In the genomic region with DNA sequence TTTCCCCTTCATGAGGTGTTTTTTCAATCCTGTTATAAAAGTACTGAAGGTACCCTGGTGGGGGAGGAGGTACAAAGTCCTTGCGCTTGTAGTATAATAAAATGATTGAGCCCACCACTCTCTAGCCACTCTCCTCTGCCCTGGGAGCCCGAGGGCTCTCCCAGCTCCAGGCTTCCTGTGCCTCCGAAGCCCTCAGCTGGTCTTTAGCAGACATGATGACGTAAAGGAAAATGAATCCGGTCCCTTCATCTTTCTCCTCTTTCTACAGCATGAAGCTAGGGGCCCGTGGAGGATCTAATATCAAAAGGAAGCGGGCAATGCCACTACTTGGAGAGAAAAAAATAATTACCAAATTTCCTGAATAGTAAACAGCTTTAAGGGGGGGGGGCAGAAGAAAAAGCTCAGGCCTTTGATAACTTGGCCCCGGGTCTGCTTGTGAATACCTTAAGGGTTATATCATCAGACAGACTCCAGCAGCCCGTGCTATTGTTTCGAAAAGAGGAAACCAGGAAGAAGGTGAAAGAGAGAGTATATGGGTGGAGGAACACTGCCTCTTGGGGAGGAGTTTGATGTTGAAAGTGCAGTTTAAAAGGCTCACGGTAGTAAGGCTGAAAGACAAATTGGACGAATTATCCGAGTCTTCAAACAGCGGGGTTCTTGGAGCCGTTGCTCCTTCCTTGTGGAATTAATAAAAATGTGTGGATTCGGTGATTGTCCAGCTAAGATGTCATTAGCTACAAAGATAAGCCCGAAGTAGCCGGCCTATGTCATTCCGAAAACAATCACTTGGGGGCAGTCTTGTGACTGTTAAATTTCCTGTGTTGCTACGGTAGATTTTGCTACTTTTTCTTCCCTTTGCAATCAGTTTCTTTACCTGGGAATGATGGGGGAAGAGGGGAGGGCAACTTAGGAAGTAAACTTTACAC, we compare ENCODE assay signal across 8 mouse cellular contexts. TPM values are rescaled to one million over a fixed set of nuclear protein-coding genes. Genes with fewer than 3 reads are reported as not detected.
DNase-seq lines count a peak whose midpoint lies in the region; ATAC-seq and TF ChIP-seq lines count a peak whose summit lies in the region.

No protein-coding gene starts in this region.

- no peaks in the 10 kb centered on the region for H3K9me3 ChIP-seq in forebrain, embryonic 10.5 days
- H3K9me3 ChIP-seq in hindbrain, embryonic 15.5 days: no peaks in the 10 kb centered on the region
- H3K9me3 ChIP-seq in limb, embryonic 15.5 days: no peaks in the 10 kb centered on the region
- no peaks in the 10 kb centered on the region for H3K9me3 ChIP-seq in midbrain, postnatal 0 days (ENCODE audit: low read length)

- peak overlapping the region; percentile 33; the same call in 1 of the 2 replicates for H3K4me3 ChIP-seq in brown adipose tissue, adult 24 weeks (ENCODE audit: insufficient read depth, low read depth, low read length)
- H3K4me3 ChIP-seq in forebrain, embryonic 10.5 days: peak overlapping the region; percentile 34
- H3K4me3 ChIP-seq in hindbrain, embryonic 15.5 days: peak overlapping the region; percentile 4; the same call in 1 of the 2 replicates
- peak overlapping the region; percentile 29 for H3K4me3 ChIP-seq in limb, embryonic 15.5 days
- peak overlapping the region; percentile 5; the same call in 1 of the 2 replicates for H3K4me3 ChIP-seq in midbrain, postnatal 0 days (ENCODE audit: low read depth, low read length)

- ATAC-seq in hindbrain, embryonic 15.5 days (ENCODE audit: low FRiP score, low read depth): 0 out of 2 replicates have a peak, but pooled peaks have one; percentile 15
- no peak for ATAC-seq in limb, embryonic 15.5 days (ENCODE audit: insufficient number of reproducible peaks, low FRiP score, low TSS enrichment, low read depth)
- no peak for ATAC-seq in midbrain, postnatal 0 days (ENCODE audit: low FRiP score)
- ATAC-seq in erythroid progenitor cell, adult 5-6 weeks (replicated peaks; ENCODE audit: low FRiP score, poor library complexity, severe bottlenecking): no peak

- 12% methylated on average over 20 of the region's 20 CpGs for WGBS in forebrain, embryonic 10.5 days
- 9% methylated on average over 20 of the region's 20 CpGs for WGBS in hindbrain, embryonic 15.5 days
- 3% methylated on average over 20 of the region's 20 CpGs for WGBS in limb, embryonic 15.5 days
- 12% methylated on average over 20 of the region's 20 CpGs for WGBS in midbrain, postnatal 0 days

- peak overlapping the region; percentile 21 for H3K4me2 ChIP-seq in hindbrain, embryonic 15.5 days
- peak overlapping the region; percentile 43 for H3K4me2 ChIP-seq in limb, embryonic 15.5 days
- H3K4me2 ChIP-seq in midbrain, postnatal 0 days (ENCODE audit: low read depth, low read length, poor library complexity, severe bottlenecking): peak overlapping the region; percentile 12; the same call in 1 of the 2 replicates

- TF ChIP-seq CTCF in midbrain, postnatal 0 days (IDR thresholded peaks at IDR 0.05): peak; percentile 74

- no peak overlapping the region for H3K27ac ChIP-seq in brown adipose tissue, adult 24 weeks (replicated peaks; ENCODE audit: low read depth, low read length)
- no peak overlapping the region for H3K27ac ChIP-seq in forebrain, embryonic 10.5 days
- no peak overlapping the region for H3K27ac ChIP-seq in hindbrain, embryonic 15.5 days (replicated peaks)
- H3K27ac ChIP-seq in limb, embryonic 15.5 days: peak overlapping the region; percentile 33; the same call in 1 of the 2 replicates
- no peak overlapping the region for H3K27ac ChIP-seq in midbrain, postnatal 0 days (ENCODE audit: low read depth, low read length)

- DNase-seq in spleen, postnatal 4 days (ENCODE audit: low spot score in 2 of 2): peak; percentile 22 to 66
- no peak for DNase-seq in spleen, postnatal 14 days (ENCODE audit: low spot score in 2 of 2)
- peak; percentile 68 for DNase-seq in forebrain, embryonic 10.5 days (ENCODE audit: extremely low spot score, low spot score)
- peak; percentile 71 for DNase-seq in midbrain, postnatal 0 days (ENCODE audit: low spot score)

- peaks cover 74% of the 10 kb centered on the region for H3K27me3 ChIP-seq in forebrain, embryonic 10.5 days (ENCODE audit: poor library complexity, severe bottlenecking)
- H3K27me3 ChIP-seq in hindbrain, embryonic 15.5 days: peaks cover 68% of the 10 kb centered on the region
- peaks cover 37% of the 10 kb centered on the region for H3K27me3 ChIP-seq in limb, embryonic 15.5 days
- peaks cover 57% of the 10 kb centered on the region for H3K27me3 ChIP-seq in midbrain, postnatal 0 days (ENCODE audit: insufficient read depth, low read length)

- H3K9ac ChIP-seq in hindbrain, embryonic 15.5 days: no peak overlapping the region
- no peak overlapping the region for H3K9ac ChIP-seq in limb, embryonic 15.5 days
- no peak overlapping the region for H3K9ac ChIP-seq in midbrain, postnatal 0 days (replicated peaks; ENCODE audit: low read length, poor library complexity, severe bottlenecking)

- no peaks in the 10 kb centered on the region for H3K36me3 ChIP-seq in forebrain, embryonic 10.5 days (replicated peaks)
- H3K36me3 ChIP-seq in hindbrain, embryonic 15.5 days: no peaks in the 10 kb centered on the region
- H3K36me3 ChIP-seq in limb, embryonic 15.5 days: no peaks in the 10 kb centered on the region
- no peaks in the 10 kb centered on the region for H3K36me3 ChIP-seq in midbrain, postnatal 0 days (ENCODE audit: insufficient read depth, low read length)

- no peaks in the 10 kb centered on the region for H3K4me1 ChIP-seq in brown adipose tissue, adult 24 weeks (ENCODE audit: control insufficient read depth, insufficient read depth, insufficient read length, low read length)
- peaks cover 24% of the 10 kb centered on the region for H3K4me1 ChIP-seq in forebrain, embryonic 10.5 days
- 0 out of 2 replicates have a peak, but pooled peaks cover 7% of the 10 kb centered on the region for H3K4me1 ChIP-seq in hindbrain, embryonic 15.5 days (replicated peaks)
- H3K4me1 ChIP-seq in limb, embryonic 15.5 days: peaks cover 26% of the 10 kb centered on the region
- no peaks in the 10 kb centered on the region for H3K4me1 ChIP-seq in midbrain, postnatal 0 days (ENCODE audit: insufficient read depth, low read length)

RNA-seq across cellular contexts. Expression of a gene that starts 6.5 kb away (rescaled TPM):
- 3.3 and 4.1 TPM in 2 replicates for polyA plus RNA-seq in brown adipose tissue, adult 24 weeks (2012; ENCODE audit: insufficient read depth, insufficient read length, missing spikeins)
- 1.4 and 2.8 TPM in 2 replicates for polyA plus RNA-seq in forebrain, embryonic 10.5 days (2016; fragmentation: Nextera tagmentation; extraction: Ambion mirVana)
- polyA plus RNA-seq in hindbrain, embryonic 15.5 days (2015; fragmentation: Nextera tagmentation; extraction: Ambion mirVana): 0.72 and 0.89 TPM in 2 replicates
- polyA plus RNA-seq in limb, embryonic 15.5 days (2015; fragmentation: Nextera tagmentation; extraction: Ambion mirVana): 21.9 and 24.0 TPM in 2 replicates
- total RNA-seq in midbrain, postnatal 0 days (2014; rRNA removed): 1.3 and 13.1 TPM in 2 replicates
- polyA plus RNA-seq in midbrain, postnatal 0 days (2015; fragmentation: Nextera tagmentation; extraction: Ambion mirVana): 0.59 and 0.91 TPM in 2 replicates
- not detected in 2 replicates for total RNA-seq in erythroid progenitor cell, adult 5-6 weeks (2015; ENCODE audit: low replicate concordance)
- total RNA-seq in erythroid progenitor cell, adult 5-6 weeks (2017; ENCODE audit: low replicate concordance): 0.13 TPM in 1 of 2 replicates, not detected in the other

Comparison
In these comparisons a context has a peak if more than half of its experiments do, and no peak if none do; other contexts are left out.
1. DNase-seq: peak in spleen, postnatal 4 days (2 of 2), forebrain, embryonic 10.5 days (single experiment) and midbrain, postnatal 0 days (single experiment); none in spleen, postnatal 14 days (0 of 2).
2. Peak in every context shown above with its lines, with median percentiles within 50 percentile points of each other: H3K4me3 ChIP-seq and H3K4me2 ChIP-seq.